Comparison of ENCODE assay signal across 8 mouse cellular contexts in genomic region chr16:21984091-21984490, GRCm38 (mm10). TPM values are rescaled to one million over a fixed set of nuclear protein-coding genes. Genes with fewer than 3 reads are reported as not detected.
"Had no signal": no experiment of that assay in that cellular context is flagged by ENCODE, and none has a peak within 500 bp of the region (broad histone marks: within the 10 kb centered on the region; RNA-seq: fewer than 3 reads in every experiment).

No protein-coding gene starts in this region.

- DNase-seq: lung, adult 18-20 months; lung, embryonic 14.5 days; lung, postnatal 10 days; right cerebral cortex, postnatal 14 days; thymus, adult 2 months; thymus, postnatal 25 days; thymus, postnatal 4 days had no signal

RNA-seq across cellular contexts. Expression of gene Liph, which starts 11.4 kb away (rescaled TPM):
- total RNA-seq: monocyte, adult 5-6 weeks had no signal
